Mouse (Mus musculus) cortical plate, adult 2 months (tissue): ENCODE data around the gene Mrps14.

Experiments
- CTCF ChIP-seq: fragments of 200-500 bp; IDR thresholded peaks from 2 replicates; pipeline ENCODE4 v1.5.1; 2011; ENCODE audit warnings: mild to moderate bottlenecking, control low read depth, low read length; ENCODE audit not compliant: insufficient read depth; ENCODE audit errors: extremely low read depth
- POLR2A ChIP-seq: fragments of 200-500 bp; IDR thresholded peaks from 2 replicates; pipeline ENCODE4 v1.6.1; 2011; ENCODE audit warnings: mild to moderate bottlenecking, low read length, control low read depth; ENCODE audit not compliant: insufficient read depth; ENCODE audit errors: extremely low read depth

- TF ChIP-seq POLR2A (no peak), CTCF (no peak)
These were observed 52.5 kb downstream of the Mrps14 start for GRCm38 (mm10) chr1:160247473-160247872.
